Comparison of ENCODE assay signal across 16 mouse cellular contexts in the genomic region with DNA sequence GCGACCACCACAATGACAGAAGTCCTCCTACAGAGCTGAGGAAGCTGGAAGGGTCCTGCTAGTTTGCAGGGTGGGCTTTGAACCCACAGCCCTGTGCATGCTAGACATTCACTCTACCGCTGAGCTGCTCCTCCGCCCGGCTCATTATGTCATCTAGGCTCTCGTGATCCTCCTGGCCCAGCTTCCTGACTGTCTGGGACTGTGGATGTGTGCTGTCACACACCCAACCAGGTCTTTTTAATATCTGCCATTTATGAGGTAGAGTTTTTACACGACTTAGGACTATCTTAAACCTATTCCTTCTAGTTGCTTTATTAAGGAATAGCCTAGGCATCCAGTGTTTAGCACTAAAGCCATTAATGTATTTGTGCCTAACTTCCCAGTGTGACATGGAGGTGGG.
"Had no signal": no experiment of that assay in that cellular context is flagged by ENCODE, and none has a peak within 500 bp of the region (broad histone marks: within the 10 kb centered on the region; RNA-seq: fewer than 3 reads in every experiment).

No protein-coding gene starts in this region.

- H3K9me3 ChIP-seq: neural tube, embryonic 13.5 days; neural tube, embryonic 15.5 days; stomach, embryonic 15.5 days had no signal

- H3K27ac ChIP-seq: neural tube, embryonic 13.5 days; neural tube, embryonic 15.5 days; stomach, embryonic 15.5 days; stomach, postnatal 0 days had no signal

- H3K9ac ChIP-seq: neural tube, embryonic 13.5 days; neural tube, embryonic 15.5 days; stomach, embryonic 15.5 days had no signal

- H3K4me2 ChIP-seq: neural tube, embryonic 13.5 days; neural tube, embryonic 15.5 days; stomach, embryonic 15.5 days had no signal

- H3K4me1 ChIP-seq: neural tube, embryonic 13.5 days; neural tube, embryonic 15.5 days; stomach, embryonic 15.5 days had no signal

- DNase-seq: retina, postnatal 1 day; right cerebral cortex, adult 18-20 months; right cerebral cortex, postnatal 14 days; right cerebral cortex, postnatal 25 days; right cerebral cortex, postnatal 4 days; spleen, adult 18-20 months; thymus, adult 18-20 months; thymus, adult 2 months; thymus, postnatal 14 days; thymus, postnatal 25 days; thymus, postnatal 36 days; thymus, postnatal 4 days had no signal

- H3K4me3 ChIP-seq: neural tube, embryonic 13.5 days; neural tube, embryonic 15.5 days; stomach, embryonic 15.5 days had no signal

- H3K27me3 ChIP-seq: neural tube, embryonic 13.5 days; neural tube, embryonic 15.5 days; stomach, embryonic 15.5 days had no signal
